Mouse (Mus musculus): Measurements from ENCODE around the gene Lpp.

The Lpp gene

DNA sequence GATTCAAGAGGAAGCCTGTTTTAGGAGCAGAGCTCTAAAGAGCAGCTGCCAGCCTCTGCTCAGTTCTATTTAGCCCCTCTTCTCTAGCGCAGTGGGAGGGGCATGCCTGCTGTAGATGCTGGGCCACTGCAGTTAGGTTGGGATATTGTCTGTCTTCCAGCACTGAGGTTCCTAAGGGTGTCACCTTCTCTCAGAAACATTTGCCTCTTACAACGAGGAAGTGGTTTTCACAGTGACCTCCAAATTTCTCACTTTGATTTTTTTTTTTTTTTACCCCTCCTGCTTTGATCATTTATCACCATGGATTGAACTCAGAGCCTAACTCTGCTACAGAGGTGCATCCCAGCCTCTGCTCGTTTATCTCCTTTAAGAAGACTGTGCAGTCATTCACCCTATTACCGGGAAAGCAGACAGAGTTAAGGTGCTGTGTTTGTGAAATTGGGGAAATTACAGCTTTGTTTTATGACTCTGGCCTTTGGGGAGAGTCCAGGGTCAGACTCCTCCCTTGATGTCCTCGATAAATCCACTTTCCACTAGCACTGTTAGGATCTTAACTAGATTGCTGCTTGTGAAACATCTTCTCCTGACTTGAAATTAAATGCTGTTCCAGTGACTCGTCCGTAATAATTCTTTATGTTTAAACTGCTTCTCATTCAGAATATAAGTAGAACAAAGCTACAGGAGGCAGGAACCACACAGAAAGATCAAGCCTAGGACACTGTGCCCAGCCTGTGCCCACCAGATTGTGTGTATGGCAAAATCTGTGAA is 111.7 kb downstream of the Lpp start:
- no peak for DNase-seq

DNA sequence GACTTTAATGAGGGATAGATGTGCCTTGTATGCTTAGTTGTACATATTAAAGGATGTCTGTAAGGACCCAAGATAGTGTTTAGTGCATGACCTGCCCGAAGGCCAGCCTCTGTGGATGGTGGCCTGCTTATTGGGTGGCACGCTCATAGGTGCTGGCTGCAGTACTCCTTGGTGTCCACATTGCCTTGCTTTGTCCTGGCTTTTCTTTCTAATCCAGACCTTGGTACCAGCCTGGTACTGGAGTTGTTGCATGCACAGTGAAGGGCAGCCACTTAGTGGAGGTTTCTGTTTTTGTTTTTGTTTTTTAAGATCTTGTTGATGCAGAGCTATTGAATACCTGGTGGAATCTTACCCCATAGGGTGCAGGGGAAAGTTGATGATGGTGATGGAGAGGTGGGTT is 112.9 kb downstream of the Lpp start:
- DNase-seq: no peak

DNA sequence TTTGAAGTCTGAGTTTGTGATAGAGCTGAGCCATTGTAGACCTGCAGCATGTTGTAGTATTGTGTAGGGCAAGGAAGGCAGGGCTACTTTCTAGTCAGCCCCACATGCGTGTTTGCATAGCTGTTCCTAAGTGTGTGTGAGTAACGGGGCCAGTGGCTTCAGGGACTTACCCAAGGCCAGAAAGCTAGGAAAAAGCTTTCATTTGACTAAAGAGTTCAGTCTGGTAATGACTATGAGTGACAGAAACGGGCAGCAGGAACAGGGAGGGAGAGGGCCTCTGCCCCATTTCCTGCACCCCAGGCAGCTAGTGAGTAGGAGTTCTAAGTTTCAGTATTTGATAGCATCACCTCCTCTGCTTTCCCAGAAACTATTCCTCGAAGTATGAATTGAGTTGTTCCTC is 113.4 kb downstream of the Lpp start:
- no peak for DNase-seq

DNA sequence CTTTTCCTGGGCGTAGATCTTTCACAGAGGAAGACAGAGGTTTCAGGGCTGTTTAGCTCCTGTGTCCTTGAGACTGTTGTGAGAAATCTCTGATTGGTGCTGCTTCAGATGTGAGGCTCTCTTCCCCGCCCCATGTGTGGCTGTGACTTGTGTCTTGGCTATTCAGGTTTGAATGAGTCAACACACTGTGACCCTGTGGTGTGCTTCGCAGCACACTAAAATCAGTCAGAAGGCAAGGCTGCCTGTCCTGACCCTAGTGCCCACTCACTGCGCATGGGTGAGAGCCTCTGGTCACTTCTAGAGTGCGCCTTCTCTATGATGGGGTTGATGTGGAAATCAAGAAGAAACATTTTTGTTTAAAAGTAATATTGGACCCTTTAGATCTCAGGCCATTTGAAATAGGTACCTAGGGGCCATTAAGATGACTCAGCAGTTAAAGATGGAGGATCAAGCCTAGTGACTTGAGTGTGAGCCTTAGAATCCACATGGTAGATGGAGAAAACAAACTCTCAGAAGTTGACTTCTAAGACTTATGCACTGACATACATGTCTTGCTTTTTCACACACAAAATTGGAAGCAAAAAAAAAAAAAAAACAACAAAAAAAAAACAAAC is 114.7 kb downstream of the Lpp start:
- DNase-seq: no peak

DNA sequence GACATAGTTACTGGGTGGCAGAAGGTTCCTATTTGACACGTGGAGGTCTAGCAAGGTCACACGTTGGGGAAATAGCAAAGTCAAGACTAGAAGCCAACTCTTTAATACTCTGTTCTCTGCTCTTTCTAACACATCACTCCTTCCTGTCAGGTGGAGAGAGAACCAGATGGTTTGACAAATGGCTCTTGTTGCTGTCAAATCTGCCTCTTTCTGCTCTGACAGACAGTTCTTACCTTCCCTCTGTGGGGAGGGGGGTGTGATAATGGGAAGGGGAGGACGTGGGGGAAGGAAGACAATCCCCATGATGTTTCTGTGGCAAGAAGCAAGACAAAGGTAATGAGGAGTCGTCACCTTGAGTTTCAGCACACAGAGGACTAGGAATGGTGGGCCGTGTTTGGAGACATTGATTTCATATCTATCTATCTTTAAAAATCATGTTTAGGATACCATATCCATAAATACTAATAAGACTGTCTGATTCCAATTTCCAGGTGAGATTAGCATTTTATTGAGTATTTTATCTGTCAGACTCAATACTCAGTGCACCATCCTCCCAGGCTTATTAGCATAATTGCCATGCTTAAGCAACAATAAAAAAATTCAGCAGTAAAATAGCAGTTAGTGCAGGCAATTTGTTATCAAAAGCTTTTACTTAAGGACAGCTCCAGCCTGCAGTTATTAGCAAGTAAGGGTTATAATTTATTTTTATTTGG is 115.9 kb downstream of the Lpp start:
- no peak for DNase-seq

DNA sequence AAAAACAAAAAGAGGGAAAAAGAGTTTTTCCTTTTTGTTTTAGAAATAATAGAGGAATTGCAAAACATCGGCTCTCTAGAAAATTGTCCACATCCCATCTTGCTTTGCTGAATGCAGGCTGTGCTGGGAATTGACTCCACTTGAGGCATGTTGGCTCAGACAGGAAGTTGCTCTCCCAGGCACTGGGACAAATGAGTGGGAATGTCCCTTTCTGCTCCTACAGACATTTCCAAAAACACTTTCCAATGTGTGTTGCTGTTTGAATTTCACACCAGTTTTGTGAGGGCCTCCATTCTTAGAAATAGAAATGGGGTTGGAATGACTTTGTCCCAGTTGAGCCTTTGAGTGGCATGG is 116.5 kb downstream of the Lpp start:
- DNase-seq: no peak

DNA sequence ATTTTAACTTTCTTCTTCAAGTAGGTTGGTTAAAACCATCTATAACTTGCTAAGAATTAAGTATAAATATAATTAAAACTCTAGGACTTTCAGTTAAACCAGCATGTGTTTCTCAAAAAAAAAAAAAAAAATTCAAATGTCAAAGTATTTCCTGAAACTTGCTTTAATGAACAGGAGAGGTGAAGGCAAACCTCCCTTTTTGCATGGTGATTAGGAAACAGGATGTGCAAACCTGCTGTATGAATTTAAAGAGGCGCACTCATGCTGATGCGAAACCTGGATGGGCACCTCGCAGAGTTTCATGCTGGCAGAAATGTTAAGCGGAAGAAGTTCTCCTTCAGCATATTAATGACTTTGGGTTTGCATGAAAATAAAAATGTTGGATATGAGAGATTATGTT is 119.9 kb downstream of the Lpp start:
- no peak for DNase-seq

DNA sequence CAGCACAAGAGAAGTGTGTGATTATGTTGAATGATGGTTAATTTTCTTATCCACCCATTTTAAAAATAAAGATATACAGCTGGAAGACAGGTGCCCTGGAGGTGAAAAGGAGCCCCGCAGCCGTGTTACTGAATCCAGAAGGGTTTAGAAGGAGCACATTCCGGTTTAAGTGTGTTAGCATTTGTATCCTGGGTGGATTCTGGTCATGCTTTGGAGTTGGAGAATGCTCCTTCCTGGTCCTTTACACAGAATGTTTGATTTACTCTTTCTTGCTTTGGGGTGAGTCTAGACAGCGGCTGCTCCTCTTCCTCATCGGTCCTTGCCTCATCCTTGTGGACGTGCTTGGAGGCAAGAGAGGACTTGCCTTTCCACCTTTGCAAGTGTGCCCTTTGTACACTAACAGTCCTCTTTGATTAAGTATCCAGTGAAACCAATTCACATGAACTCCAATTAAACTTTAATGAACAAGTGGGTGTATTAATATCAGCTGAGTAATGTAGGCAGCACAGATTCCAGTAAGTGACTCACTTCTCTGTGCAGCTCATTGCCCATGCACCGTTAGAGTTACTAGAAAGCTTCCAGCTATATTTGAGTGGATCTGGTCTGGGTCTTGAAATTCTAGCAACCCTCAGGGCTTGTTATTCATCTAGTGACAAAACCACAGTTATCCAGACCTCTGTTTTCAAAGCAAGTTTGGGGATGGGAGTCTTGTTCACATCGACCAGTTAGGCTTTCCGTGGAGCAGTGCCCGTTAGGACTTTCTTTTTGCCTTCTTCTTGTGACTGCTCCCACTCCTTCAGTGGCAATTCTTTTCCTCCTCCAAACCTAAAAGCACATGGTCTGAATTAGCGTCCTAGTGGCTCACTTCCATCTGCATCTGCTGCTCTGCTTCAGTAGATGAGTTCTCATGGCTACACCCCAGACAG is 121.8 kb downstream of the Lpp start:
- no peak for DNase-seq

DNA sequence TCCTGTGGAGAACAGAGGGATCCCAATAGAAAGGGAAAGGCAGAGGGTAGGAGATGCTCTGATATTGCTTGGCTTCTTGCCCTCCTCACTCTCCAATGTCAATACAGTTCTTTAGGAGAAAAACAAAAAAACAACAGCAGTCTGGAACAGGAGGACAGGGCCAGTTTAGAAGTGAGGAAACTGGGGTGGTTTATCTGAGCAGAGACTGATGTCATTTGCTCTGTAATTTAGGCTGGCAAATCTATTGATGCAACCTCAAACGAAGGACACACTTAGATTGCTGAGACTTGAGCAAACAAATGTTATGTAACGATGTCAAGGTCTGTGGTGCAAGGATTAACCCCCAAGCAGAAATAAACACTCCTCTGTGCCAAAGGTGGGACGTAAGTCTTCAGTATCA is 123.7 kb downstream of the Lpp start:
- DNase-seq: peak; percentile 42

DNA sequence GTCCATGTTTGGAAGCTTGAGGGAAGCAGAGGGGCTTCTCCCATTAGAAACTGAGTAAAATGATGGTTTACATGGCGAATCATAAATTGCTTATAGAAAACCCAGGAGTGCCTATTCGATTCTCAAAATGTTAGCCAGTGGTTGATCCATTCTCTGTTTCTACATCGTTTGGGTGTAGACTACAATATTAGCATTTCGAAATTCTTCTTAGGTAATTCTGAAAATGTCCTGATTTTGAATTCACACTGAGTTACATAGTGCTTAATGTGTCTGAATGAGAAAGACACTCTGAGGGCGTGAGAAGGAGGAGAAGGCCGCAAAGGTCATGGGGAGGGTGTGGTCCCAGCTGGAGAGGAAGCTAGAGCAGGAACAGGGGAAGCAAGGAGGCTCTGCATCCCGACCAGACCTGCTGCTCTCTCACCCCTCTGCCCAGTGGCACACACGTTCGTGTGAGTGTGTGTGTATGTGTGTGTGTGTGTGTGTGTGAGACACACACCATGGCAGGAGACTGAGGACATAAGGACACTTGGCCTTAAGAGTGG is 124.3 kb downstream of the Lpp start:
- DNase-seq: no peak

DNA sequence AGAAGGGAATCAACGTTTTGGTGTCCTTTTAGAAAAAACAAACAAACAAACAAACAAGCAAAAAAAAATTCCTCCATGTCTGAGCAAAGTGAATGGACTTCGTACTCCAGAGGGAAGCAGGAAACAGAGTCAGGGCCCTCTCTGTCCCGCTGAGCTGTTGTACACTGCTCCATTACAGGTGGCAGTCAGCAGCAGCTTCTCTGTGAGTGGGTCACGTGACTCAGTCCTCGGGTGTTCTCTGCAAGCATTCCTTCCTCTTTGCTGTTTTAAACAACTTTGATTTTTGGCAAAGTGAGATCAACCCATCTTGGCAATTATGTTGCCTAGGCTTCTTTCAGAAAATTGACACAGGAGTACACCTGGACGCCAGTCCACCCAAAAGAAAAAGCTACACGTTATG is 125.5 kb downstream of the Lpp start:
- DNase-seq: no peak

DNA sequence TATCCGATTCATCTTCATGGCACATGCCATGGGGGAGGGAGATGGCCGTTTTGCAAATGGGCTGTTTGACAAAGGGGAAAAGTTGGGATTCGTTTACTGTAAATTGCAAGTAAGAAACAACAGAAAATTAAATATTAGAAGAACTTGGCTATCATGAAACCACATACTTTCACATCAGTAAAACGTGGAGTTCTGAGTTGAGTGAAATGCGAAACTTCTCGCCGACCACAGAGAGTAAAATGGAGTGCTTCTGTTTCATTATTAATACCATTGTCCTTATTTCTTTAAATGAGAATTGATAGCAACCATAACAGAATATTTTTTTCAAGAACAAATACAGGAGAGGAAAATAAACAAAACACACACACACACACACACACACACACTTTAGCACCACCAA is 133.9 kb downstream of the Lpp start:
- no peak for DNase-seq

DNA sequence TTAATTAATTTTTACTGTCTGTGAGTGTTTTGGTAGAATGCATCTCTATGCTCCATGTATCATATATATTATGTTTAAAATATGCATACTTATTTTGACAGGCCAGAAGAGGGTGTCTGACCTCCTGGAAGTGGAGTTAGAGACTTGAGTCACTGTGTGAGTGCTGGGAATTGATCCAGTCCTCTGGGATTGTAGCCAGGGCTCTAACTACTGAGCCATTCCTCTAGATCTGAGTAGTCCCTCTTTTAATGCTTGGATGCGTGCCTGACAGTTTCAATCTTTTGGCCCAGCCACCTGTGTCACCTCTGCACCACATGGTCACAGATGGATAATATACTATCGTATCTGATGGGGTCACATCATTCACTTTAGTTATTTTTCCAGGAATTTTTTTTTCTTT is 138.4 kb downstream of the Lpp start:
- no peak for DNase-seq

DNA sequence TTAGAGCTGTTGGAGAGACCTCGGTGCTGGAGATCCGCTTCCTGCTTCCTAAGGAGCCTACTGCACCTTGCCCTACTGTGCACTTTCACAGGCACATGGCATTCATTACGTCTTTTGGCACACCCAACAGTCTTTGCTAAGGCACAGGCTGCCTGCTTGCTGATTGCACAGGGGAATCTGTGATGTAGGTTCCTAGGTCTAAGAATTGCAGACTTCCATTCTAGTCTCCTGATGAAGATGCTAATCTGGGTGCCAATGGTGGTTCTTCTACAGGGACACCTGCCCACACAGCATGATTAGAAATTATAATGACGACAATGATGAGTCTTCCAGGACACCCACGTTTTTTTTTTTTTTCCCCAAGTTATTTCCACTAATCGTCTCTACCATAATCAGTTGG is 141.9 kb downstream of the Lpp start:
- no peak for DNase-seq

DNA sequence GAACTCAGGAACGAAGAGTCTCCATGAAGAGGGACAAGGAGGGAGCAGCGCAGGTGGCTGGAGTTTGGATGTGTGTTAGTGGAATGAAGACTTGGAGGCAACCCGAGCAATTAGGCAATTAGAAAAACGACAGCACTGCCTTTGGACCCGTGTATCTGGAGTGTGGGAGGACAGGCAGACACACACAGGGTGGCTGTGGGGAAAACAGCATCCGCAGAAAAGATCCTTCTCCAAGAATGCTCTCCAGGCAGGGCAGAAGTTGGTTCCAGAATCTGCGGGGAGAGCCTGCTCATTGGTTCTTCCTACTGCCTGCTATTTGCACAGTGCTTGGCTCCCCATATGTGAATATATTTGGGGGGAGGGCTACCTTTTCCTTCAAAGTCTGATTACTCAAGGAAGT is 143.0 kb downstream of the Lpp start:
- no peak for DNase-seq

DNA sequence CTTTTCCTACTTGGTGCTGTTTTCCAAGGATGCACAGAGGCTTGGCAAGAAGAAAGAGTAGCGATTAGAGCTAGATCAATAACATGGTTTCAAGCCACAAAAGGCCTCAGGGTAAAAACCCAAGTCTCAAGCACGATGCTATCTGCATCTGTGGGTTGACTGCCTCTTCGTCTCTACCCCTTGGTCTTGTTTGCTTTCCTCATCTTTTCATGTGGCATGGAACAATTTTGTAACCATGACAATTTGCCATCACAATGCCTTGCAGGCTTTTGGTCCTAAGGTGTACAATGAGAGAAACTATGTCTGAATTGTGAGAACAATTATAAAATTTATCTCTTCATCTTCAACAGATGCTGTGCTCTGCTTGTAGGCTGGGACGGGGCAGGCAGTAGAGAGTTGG is 145.7 kb downstream of the Lpp start:
- no peak for DNase-seq

DNA sequence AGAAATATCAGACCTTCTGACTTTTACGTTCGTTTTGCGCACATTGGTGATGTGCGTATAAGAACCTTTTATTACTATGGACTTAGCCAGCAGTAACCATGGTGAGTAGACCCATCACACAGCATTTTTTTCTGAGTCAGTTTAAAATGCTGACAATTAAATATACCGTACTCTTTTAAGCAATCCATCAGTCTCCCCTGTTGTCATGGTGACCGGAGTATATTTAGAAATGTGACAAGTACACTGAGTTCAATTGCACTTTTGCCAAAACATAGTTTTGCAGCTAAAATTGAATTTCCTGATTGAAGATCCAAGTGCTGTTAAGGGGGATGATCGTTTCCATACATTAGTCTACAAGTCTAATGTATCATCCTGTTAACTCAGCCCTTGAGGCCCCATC is 149.6 kb downstream of the Lpp start:
- no peak for DNase-seq

DNA sequence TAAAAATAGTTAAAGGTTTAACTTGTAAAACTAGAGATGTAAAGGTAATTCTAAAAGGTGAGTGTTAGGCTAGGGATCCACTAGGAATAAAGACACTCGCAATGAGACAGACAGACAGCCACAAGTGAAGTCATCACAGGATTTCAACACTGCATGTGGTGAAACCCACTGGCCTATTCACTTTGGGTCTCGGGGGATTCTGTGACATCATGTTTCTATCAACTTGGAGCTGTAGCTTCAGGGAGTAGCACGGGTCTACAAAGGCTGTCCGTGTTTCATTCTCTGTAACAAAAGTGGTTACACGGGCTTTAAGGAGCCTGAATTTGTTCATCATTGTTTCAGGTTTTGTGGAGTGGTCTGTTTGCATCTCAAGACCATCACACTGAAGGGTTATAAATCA is 152.1 kb downstream of the Lpp start:
- DNase-seq: no peak

DNA sequence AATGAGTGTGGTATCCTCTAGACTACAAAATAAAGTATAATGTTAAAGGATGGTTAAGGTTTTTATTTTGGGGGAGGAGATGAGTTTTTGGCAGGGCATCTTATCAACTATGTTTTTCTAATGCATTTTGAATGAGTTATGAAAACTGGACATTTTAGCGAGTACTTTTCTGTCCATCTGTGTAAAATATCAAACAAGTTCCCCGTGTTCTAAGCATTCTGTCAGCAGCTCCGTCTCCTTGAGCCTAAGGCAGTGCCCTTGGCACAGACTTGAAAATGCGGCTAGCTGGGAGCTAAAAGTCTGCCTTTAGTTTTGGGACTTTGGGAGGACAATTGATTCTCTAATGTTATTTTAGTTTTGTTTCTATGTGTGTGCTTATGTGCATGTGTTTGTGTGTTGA is 165.2 kb downstream of the Lpp start:
- no peak for DNase-seq

DNA sequence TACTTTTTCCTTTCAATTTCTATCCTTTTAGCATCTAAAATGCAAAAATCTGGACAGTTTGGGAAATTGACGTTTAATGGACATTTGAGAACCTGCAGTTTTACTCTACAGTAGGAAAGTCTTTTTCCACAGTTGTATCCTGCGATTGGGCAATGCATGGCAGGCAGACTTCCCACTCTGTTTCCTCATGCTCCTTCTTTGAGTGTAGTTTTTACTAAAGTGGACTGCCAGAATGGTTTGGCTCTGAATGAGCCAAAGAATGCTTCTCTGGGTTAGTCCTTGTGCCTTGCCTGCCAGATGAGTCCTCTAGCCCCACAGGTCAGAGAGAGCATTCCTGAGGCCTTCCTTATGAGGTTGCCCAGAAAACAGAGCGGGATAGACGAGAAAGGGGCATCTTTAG is 166.5 kb downstream of the Lpp start:
- DNase-seq: no peak

DNA sequence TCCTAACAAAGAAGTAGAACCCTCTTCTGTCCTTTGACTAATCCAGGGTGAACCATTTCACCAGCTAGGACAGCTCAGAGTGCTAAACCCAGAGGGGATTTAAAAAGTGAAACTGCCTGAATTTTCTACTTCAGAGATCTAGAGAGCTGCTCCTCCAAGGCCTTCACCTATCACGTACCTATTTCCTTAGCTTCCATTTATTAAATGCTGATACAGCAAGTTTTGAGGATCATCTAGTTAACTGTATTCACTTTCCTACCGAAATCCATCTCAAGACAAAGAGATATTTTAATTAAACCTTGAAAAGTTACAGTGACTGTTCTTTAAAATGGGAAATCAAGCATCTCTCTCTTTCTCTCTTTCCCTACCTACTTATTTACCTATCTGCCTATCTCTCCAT is 167.7 kb downstream of the Lpp start:
- no peak for DNase-seq

DNA sequence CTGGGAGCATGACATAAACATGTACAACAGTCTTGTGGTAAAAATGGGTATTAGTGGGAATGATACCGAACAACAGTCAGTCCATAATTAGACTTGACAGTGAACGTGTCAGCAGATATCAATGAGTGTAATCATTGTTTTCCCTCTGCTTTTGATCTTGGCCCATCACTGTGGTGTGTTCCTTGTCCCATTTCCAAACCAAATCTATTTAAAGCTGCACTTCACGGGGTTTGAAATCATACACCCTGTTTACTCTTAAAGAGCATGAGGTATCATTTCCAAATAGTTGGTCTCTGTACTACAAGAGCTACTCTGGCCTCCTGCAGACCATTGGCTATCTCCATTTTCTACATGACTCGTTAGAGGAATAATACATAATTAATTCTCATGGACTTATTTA is 168.3 kb downstream of the Lpp start:
- no peak for DNase-seq

DNA sequence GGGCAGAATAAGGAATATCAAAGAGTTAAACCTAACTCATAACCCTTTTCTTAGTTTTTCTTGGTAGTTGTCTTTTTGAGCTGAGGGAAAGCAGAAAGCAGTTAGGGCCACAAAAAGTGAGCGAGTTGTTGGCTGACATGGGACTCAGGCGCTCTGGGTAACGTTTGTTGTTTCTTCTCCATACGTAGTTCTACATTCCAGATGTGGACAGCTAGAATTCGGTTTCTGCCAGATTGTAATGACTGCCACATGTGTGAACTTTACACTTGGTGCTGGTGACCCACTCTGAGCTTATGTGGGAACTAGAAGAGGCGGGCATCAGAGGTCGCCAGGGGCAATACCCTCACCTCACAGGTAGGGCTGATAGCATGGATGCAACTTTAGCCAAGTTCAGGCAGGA is 172.0 kb downstream of the Lpp start:
- DNase-seq: no peak

Data from kidney, adult 9 months (tissue).